Mouse (Mus musculus): ENCODE data around the gene Homer3.

Homer3 gene

GRCm38 (mm10) chr8:70282603-70283135 lies at the start of gene Homer3:
Gene Homer3, plus strand, starts transcription at chr8:70282827.
- DNase-seq (ENCODE audit: low spot score): peak; percentile 95

GRCm38 (mm10) chr8:70233606-70234005 lies 49.0 kb upstream of the Homer3 start:
- no peak for DNase-seq (ENCODE audit: low spot score)

GRCm38 (mm10) chr8:70234080-70234780 lies 48.4 kb upstream of the Homer3 start, which contains the start of the genes Sugp2 and Armc6:
Gene Sugp2, plus strand, starts transcription at chr8:70234226.
Gene Armc6, minus strand, starts transcription at chr8:70234466.
- DNase-seq (ENCODE audit: low spot score): peak; percentile 94

- no peak for DNase-seq (ENCODE audit: low spot score)
Observed at GRCm38 (mm10) chr8:70234781-70235128, 47.9 kb upstream of the Homer3 start.

DNA sequence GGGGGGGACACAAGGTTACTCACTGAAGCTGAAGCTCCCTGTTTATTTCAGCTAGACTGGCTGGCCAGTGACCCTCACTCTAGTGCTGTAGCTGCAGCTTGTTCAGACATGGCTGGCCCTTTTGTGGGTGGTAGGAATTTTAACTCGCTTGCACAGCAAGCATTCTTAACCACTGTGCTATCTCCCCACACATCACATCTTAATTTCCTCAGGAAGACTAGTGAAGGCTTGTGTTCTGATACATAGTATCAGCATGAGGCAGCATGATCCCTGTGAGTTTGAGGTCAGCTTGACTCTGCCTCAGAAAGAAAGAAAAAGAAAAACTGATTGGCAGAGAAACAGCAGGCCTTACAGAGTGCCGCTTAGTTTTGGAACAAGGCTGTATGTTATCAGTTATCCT lies 44.8 kb upstream of the Homer3 start:
- no peak for DNase-seq (ENCODE audit: low spot score)

- no peak for DNase-seq (ENCODE audit: low spot score)
Observed at GRCm38 (mm10) chr8:70240642-70241041, 42.0 kb upstream of the Homer3 start.

- no peak for DNase-seq (ENCODE audit: low spot score)
Observed at GRCm38 (mm10) chr8:70246622-70247021, 36.0 kb upstream of the Homer3 start.

GRCm38 (mm10) chr8:70247841-70248240 lies 34.8 kb upstream of the Homer3 start:
- DNase-seq (ENCODE audit: low spot score): no peak

DNA sequence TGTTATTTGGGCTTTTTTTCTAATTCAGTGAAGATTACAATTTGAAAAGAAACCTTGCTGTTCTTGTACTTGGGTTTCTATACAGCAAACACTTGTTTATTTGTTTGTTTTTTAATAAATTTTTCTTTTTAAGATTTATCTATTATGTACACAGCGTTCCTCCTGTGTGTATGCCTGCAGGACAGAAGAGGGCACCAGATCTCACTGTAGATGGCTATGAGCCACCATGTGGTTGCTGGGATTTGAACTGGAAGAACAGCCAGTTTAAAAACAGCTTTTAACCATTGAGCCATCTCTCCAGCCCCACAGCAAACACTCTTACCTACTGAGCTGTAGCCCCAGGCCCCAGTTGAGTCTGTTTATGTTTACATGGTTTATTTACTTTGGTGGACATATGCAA lies 28.0 kb upstream of the Homer3 start:
- DNase-seq (ENCODE audit: low spot score): no peak

DNA sequence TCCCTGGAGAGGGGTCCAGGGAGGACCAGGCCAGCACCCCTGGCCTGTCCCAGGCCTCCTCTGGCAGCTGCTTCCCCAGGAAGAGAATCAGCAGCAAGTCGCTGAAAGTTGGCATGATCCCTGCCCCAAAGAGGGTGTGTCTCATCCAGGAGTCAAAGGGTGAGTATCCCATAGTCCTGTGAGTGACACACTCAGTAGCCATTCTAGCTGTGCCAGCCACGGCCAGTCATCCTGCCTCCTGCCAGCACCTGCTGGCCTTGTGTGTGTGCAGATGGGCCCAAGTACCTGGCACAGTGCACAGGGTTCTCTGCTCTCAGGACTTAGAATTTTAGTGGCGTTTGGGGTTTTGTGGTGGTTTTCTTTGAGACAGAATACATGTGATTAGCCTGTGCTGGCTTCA lies 25.2 kb upstream of the Homer3 start:
- no peak for DNase-seq (ENCODE audit: low spot score)

DNA sequence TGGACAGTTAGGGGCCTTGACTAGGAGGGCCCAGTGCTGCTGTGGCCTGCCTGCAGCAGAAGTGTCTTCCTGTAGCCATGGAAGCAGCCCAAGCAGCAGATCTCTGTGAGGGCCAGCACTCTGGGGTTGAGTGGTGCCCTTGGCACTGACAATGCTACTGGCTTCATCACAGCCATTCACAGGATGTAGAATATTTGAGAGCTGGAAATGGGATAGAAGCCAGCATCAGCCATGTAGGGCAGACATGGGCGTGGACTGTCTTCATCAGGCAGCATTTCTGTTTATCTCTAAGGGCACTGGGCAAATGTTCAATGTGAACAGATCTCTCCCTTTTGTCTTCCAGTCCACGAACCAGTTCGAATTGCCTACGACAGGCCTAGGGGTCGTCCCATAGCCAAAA lies 24.0 kb upstream of the Homer3 start:
- no peak for DNase-seq (ENCODE audit: low spot score)

DNA sequence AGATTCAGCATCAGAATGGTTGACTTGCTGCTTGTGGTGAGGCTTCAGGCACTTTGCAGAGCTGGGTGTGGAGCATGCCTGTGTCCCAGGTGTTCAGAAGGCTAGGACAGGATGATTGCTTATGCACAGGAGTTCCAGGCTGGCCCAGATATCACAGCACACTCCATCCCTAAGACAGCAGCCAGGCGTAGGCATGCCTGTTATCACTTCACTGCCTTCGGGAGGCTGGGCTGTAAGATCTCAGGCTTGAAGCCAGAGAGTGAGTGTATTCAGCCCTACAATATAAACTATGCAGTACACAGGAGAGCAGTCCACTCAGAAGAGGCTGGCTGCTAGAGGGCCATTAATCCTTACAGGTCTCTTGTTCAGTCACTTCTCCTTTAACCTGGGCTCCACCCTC lies 23.6 kb upstream of the Homer3 start:
- no peak for DNase-seq (ENCODE audit: low spot score)

GRCm38 (mm10) chr8:70267674-70268073 lies 15.0 kb upstream of the Homer3 start:
- DNase-seq (ENCODE audit: low spot score): no peak

- no peak for DNase-seq (ENCODE audit: low spot score)
Observed at GRCm38 (mm10) chr8:70268311-70268710, 14.3 kb upstream of the Homer3 start.

DNA sequence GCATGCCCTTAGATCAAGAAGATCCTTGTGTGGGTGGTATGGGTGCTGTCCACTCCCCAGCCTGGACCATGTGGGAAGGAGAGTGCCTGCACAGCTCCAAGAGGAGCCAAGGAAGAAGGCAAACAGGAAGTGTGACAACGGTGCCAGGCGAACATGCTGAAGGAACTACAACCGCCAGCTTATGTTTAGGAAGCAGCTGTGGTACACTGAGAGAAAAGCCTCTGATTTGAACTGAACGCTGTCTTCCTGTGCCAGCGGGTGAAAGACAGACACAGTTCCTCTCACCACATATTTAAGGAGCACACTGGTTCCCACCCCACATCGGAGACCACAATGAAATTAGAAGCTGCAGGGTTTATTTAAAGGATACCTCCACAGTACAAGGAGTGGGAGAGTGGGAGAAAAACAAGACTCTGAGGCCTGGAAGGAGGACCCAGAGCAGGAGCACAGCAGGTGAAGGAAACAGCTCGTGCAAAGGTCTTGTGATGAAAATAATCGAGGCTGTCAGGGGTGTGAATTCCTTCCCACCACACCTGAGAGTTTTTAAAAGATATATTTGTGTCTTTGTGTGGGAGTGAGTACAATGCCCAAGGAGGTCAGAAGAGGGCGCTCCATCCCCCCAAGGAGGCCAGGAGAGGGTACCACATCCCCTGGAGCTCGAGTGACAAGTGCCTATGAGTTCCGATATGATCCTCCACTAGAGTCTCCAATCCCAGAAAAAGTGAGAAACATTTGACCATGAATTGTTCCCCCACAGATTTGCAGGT lies 13.6 kb upstream of the Homer3 start:
- peak; percentile 67 for DNase-seq (ENCODE audit: low spot score)

GRCm38 (mm10) chr8:70272949-70273348 lies 9.7 kb upstream of the Homer3 start:
- DNase-seq (ENCODE audit: low spot score): no peak

GRCm38 (mm10) chr8:70274350-70274749 lies 8.3 kb upstream of the Homer3 start:
- no peak for DNase-seq (ENCODE audit: low spot score)

DNA sequence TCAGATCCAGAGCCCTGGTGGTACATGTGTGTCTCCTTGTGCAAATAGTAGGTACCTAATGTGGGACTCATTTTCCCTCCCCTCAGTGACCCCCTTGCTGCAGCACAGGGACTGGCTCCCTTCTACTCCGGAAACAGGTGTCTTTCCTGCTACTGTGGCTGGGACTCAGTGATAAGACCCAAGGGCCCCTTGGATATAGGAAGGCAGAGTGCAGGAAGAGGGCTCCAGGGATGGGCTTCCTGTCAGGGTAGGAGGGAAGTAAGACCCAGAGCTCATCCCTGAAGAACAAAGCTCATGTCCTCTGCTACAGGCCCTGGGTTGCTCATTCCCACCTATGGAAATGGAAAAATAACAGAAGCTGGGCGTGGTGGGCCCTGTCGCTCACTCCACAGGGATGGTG lies 6.2 kb upstream of the Homer3 start:
- no peak for DNase-seq (ENCODE audit: low spot score)

- DNase-seq (ENCODE audit: low spot score): no peak
Observed at GRCm38 (mm10) chr8:70278175-70278574, 4.5 kb upstream of the Homer3 start.

DNA sequence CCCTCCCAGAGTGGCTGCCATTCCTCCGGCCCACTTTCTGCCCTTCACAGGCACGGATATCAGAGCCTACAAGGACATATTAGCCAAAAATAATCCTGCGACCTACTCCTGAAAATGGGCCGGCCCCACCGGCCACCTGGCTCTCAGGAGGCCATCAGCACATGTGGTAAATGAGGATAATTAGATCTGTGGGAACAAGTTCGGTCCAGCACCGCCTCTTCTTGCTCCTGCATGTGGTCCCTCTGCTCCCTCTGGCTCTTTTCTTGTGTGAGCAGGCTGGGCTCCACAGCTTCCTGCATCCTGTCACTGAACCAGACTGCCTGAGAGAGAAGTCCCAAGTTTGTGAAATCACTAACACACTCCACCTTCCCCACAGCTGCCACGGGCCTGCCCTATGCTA lies 3.4 kb upstream of the Homer3 start:
- DNase-seq (ENCODE audit: low spot score): no peak

GRCm38 (mm10) chr8:70281001-70281400 lies 1.6 kb upstream of the Homer3 start:
- peak; percentile 83 for DNase-seq (ENCODE audit: low spot score)

GRCm38 (mm10) chr8:70283136-70284077 lies 780 bp downstream of the Homer3 start:
- peak; percentile 64 for DNase-seq (ENCODE audit: low spot score)

All from testis, postnatal 10 days (tissue).